Mouse (Mus musculus) cortical plate, adult 2 months (tissue): ENCODE data around the gene Myo7a. TPM values are rescaled to one million over a fixed set of nuclear protein-coding genes. Genes with fewer than 3 reads are reported as not detected.

ENCODE experiments used
- H3K27ac ChIP-seq: fragments of 200-500 bp; 2 replicates; pipeline ENCODE4 v1.5.1; 2012; ENCODE audit warnings: low read length, control low read depth, inconsistent platforms; ENCODE audit not compliant: insufficient read depth
- H3K4me1 ChIP-seq: fragments of 200-500 bp; 2 replicates; pipeline ENCODE4 v1.6.1; 2011; ENCODE audit warnings: low read length; ENCODE audit not compliant: control insufficient read depth, insufficient read depth
- H3K4me3 ChIP-seq: fragments of 200-500 bp; 2 replicates; pipeline ENCODE4 v1.5.1; 2011; ENCODE audit warnings: mild to moderate bottlenecking, low read length, control low read depth; ENCODE audit not compliant: insufficient read depth
- CTCF ChIP-seq: fragments of 200-500 bp; IDR thresholded peaks from 2 replicates; pipeline ENCODE4 v1.5.1; 2011; ENCODE audit warnings: mild to moderate bottlenecking, control low read depth, low read length; ENCODE audit not compliant: insufficient read depth; ENCODE audit errors: extremely low read depth
- POLR2A ChIP-seq: fragments of 200-500 bp; IDR thresholded peaks from 2 replicates; pipeline ENCODE4 v1.6.1; 2011; ENCODE audit warnings: mild to moderate bottlenecking, low read length, control low read depth; ENCODE audit not compliant: insufficient read depth; ENCODE audit errors: extremely low read depth
- polyA plus RNA-seq: library from polyadenylated mRNA; depleted of rRNA; stranded (reverse); fragments of >200 nt; gene quantifications from 2 replicates; pipeline ENCODE4 v1.2.3, GENCODE M21; 2012

The Myo7a gene
- polyA plus RNA-seq, 1 experiment, result 20.3 TPM

DNA sequence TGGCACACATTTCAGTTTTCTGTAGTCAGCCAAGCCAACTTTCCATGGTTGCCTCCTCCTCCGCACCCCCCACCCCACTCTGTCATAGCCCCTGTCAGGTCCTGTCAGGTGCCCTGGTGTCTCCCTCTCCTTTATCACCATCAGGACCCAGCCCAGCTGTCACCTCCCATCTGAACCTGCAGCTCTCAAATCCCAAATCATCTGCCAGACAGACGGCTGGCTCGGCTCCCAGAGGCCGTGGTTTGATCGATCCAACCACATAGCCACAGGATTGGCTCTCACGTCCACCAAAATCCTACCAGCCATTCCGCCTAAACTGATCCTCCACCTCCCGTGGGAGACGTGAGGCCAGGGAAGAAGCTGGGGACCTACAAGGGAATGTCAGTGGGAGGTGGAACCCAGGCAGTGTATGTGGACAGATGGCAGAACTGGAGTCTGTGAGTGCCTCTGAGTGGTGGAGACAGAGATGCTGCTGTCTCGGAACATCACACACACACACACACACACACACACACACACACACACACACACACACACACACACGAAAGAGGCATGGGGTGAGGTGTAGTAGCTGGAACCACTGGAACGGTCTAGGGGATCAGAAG lies 26.6 kb upstream of the Myo7a start:
- H3K27ac ChIP-seq, result no peak overlapping the region

DNA sequence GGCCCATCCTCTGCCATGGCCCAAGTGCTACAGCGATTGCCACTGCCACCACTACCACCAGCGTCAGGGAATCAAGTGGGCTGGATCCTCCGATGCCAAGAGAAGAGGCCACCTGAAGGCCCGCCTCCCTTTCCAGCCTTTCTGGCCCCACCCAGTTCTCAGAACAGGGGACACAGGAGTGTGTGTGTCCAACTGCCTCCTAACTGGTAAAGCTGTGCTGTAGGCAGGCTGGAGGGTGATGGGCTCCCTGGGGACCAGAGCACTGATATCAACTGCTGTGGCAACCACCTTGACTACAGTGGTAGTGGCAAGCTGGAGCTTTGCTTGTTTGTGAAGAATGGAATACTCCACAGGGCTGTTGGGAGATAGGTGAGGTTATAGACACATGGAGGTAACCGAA lies 26.1 kb upstream of the Myo7a start, which contains the start of gene Omp:
Gene Omp (minus strand): TSS at position 101 of the 400 bp plus-strand sequence.
- H3K4me1 ChIP-seq, result no peaks in the 10 kb centered on the region
- no peak within 1 kb of the TSS for H3K4me3 ChIP-seq
- TF ChIP-seq POLR2A (no peak), CTCF (no peak)
- no peak within 1 kb of the TSS for H3K27ac ChIP-seq

More for the DNA sequence above, 26.6 kb upstream of the Myo7a start:
- TF ChIP-seq CTCF, result no peak
- TF ChIP-seq POLR2A, result no peak
- H3K4me3 ChIP-seq, result no peak overlapping the region
- H3K4me1 ChIP-seq, result no peaks in the 10 kb centered on the region

DNA sequence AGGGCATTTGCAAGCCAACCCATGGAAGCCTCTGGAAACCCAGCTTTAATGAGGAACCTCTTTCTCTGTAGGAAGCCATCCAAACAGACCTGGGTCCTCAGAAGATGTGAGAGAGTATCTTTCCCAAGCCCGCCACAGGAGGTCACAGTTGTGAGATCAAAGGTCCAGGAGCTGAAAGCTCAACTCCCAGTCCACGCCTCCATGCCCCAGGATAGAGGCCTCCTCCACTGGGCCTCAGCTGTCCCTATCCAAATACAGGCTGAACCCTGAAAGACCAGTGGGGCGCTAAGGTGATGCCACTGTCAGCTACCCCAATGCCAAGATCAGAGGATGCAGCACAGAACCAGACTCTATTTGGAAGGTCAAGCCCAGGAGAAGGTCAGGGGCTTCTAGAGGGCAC lies 23.3 kb upstream of the Myo7a start:
- Histone ChIP-seq H3K4me3 (no peak overlapping the region), H3K27ac (no peak overlapping the region), H3K4me1 (no peaks in the 10 kb centered on the region)
- TF ChIP-seq CTCF, result no peak
- TF ChIP-seq POLR2A, result no peak

DNA sequence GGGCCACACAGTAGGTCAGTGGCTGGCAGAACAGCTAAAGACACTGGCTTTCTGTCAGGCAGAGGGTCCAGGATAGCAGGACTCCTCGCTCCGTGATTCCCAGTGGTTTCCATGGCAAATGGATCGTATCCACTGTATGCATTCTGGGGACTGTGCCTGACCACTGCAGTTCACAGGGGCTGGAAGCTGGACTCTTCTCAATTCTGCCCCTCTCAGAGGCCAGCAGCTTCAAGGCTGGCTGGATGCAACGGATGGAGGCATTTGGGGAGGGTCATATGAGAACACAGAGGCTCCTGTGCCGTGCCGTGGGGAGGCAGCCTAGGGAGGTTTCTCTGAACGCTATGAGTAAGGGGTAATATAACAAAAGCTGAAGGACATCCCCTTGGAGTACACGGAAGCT lies 22.9 kb upstream of the Myo7a start:
- no peak for TF ChIP-seq POLR2A
- H3K4me1 ChIP-seq, result no peaks in the 10 kb centered on the region
- H3K4me3 ChIP-seq, result no peak overlapping the region
- no peak overlapping the region for H3K27ac ChIP-seq

DNA sequence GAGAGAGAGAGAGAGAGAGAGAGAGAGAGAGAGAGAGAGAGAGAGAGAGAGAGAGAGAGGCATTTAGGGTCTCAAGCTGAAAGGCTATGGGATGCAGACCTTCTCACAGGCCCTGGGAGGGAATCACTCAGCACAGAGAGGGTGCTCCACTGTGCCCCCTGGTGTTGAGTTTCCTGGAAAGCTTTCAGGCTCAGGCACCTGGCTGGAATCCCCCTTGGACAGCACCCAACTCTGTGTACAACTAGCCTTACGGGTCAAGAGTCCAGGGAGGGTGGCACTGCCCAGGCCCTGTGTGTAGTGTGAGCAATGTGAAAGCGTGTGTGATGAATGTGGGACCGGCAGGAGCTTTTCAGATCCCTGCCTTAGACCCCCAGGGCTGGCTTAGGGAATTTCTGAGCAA lies 21.9 kb upstream of the Myo7a start:
- TF ChIP-seq CTCF, result no peak
- TF ChIP-seq POLR2A, result no peak

DNA sequence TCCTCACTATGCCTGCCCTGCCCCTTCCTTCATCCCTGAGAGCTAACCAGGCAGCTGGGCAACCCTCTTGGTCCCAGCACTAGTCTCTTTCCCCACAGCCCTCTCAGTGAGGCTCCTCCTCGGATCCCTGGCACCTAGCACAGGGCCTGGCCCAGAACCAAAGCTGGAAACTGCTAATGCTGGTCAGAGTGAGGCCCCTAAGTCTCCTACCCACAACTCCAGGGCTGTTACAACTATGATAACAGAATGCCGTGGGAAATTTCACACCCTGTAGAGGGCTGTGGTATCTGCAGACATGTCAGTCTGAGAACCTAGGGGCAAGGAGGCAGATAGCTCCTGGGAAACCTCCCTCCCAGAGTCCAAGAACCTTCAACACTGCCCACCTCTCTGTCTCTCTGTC lies 21.3 kb upstream of the Myo7a start:
- H3K4me1 ChIP-seq, result no peaks in the 10 kb centered on the region
- TF ChIP-seq POLR2A (no peak), CTCF (no peak)
- no peak overlapping the region for H3K27ac ChIP-seq
- H3K4me3 ChIP-seq, result no peak overlapping the region

More for the DNA sequence above, 21.9 kb upstream of the Myo7a start:
- Histone ChIP-seq H3K27ac (no peak overlapping the region), H3K4me3 (no peak overlapping the region), H3K4me1 (no peaks in the 10 kb centered on the region)

DNA sequence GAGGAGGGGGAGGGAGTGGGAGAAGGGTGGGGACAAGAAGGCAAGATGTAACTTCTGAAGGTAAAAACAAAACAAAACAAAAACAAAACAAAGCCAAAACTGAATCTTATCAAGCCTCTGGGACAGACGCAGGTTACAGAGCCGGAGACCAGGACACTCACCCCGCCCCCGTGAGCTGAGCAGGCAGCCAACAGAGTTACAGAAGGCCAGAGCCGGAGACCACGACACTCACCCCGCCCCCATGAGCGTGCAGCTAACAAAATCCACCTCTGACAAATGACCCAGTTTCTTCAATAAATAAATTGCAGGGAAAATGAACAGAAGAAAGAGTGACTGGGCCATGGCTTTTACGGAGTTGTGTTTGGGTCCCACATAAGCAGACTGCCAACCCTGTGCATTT lies 19.9 kb upstream of the Myo7a start:
- TF ChIP-seq CTCF (no peak), POLR2A (no peak)
- Histone ChIP-seq H3K4me3 (no peak overlapping the region), H3K27ac (no peak overlapping the region), H3K4me1 (no peaks in the 10 kb centered on the region)

DNA sequence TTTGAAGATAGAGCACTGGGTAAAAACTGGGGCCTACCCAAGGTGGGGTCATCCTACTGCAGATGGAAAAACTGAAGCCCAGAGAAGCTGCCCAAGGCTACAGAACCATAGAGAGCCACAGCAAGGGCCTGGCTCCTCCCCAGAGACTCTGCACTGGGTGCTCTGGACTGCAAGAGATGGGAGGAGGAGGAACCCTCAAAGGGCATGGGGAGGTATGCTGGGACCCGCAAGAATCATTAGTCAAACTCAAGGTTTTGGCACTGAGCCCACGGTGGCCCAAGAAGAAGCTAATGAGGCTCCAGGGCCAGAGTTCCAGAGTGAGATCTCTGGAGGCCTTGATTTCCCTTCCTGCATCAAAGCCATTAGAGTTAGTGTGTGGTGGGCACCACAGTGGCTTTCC lies 18.7 kb upstream of the Myo7a start:
- Histone ChIP-seq H3K27ac (no peak overlapping the region), H3K4me1 (no peaks in the 10 kb centered on the region), H3K4me3 (no peak overlapping the region)
- no peak for TF ChIP-seq CTCF
- TF ChIP-seq POLR2A, result no peak

DNA sequence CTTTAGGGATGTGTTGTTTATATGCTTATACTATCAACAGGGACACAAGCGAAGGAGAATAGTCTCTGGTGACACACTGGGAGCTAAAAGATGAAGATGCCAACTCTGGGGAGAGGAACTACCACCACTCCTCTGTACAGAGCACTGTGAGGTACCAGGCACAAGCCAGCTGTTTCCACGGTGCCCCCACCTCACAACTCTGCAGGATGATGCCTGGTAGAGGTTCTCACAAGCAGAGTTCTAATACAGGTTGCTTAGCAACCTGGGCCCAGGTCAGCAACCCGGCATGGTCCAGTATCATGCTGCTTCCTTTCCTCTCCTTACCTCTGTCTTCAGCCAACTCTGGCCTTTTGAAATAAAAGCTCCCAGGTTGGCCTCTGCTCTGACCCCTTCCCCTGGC lies 18.3 kb upstream of the Myo7a start:
- Histone ChIP-seq H3K4me1 (no peaks in the 10 kb centered on the region), H3K4me3 (no peak overlapping the region), H3K27ac (no peak overlapping the region)
- TF ChIP-seq POLR2A, result no peak
- no peak for TF ChIP-seq CTCF

DNA sequence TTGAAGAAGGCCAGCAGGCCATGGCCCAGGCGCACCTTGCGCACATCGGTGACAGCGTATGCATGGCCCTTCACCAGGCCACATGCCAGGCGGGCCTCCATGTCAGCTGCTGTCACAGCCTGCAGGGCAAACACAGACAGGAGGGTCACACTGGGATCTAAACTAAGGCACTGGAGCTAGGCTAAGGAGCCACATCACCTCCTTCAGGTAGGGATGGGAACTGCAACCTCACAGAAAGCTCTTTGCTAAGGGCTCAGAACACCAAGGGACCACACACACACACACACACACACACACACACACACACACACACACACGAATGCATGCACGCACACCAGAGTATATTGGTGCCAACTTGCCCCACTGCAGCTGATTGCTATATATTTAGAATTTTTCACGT lies 12.4 kb upstream of the Myo7a start:
- TF ChIP-seq POLR2A (no peak), CTCF (no peak)
- Histone ChIP-seq H3K4me1 (no peaks in the 10 kb centered on the region), H3K4me3 (no peak overlapping the region), H3K27ac (no peak overlapping the region)
